Mouse (Mus musculus) spleen, postnatal 36 days (tissue): ENCODE data around the gene Csrp1.

Source experiments
- DNase-seq, 2 experiments: peaks; one replicate each; pipeline ENCODE4 v3.0.0; 2022; ENCODE audit warnings: low spot score in 2 of 2, mixed read lengths in 1 of 2

Gene Csrp1

DNA sequence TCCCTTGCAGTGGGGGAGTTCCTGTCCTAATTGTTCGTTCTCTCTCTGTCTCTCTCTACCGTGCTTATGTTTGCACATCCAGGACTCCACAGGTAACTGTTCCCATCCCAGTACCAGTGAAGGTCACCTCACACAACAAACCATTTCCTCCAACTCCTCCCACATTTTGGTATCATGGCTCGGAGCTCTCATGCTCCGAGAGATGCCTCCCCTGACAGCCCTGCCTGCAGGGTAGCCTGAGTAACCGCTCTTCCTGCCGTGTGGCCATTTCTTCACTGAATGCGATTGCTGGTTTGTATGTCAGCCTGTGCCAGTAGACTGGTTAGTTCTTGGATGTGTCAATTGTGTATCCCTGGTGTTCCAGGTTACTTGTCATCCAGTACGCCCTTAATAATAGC lies 51.7 kb downstream of the Csrp1 start:
- DNase-seq, result no peak

DNA sequence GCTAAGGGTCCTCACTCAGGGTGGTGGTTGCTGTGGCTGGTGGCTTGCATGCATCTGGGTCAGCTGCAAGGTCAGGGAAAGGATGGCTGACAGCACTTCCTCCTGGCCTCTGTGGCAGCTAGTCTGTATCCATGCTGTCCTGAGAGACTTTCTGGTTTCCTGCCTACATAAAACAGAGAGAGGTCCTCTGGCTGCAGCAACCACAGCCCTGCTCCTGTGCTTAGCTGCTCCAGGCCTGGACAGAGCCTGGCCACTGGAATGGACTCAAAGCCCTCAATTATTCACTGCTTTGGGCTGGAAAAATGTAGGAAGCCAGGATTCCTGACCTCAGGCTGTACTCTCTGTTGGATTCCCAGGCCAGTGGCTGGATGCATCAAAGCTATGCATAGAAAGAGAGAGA lies 56.7 kb downstream of the Csrp1 start:
- DNase-seq, result no peak

DNA sequence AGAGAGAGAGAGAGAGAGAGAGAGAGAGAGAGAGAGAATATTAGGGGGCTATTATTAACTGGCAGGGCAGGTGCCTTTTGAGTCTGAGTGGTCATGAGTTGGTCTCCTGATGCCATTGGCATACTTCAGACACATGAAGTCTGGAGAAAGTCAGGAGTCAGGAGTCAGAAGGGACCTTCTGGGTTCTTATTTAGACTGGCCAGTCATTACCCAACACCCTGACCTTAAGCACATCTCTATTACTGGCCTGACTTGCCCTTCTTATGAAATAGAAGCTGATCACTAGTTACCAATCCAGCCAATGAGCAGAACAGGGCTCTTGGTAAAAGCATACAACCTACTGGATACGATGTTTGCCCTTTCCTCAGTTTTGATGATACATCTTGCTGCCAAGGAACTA lies 57.2 kb downstream of the Csrp1 start:
- no peak for DNase-seq

DNA sequence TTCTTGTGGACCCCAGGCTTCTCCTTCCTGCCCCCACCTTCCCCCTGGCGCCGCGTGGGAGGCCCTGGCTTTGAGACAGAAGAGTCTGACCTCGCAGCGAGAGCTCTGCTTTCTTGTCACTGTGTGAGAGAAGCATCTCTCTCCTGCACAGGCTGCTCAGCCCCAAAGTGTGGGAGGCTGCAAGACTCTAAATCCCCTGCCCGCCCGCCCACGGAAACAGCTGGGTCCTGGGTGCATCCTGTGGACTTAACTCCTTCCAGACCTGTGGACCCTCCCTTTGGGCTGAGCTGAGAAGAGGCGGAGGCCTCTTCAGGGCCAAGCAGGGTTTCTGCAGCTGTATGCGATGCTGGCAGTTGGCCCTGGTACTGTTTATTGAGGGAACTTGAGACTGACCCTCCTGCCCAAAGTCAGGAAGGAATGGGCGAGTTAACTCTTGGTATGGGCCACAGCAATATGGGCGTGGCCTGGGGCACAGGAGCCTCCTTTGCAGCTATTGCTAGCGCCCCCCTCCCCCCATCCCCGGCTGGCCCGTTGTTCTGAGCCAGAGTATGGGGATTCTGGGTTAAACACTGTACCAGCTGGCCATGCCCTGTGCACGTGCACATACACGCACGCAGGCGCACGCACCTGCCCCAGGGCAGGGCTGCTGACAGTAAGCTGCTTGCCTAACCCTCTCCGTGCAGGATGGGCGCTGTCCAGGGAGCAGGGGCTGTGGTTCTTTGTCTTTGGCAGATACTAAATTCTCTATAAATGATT lies 59.1 kb downstream of the Csrp1 start, which contains the start of gene Tnni1:
Gene Tnni1 (plus strand): TSS at position 655 of the 756 bp plus-strand sequence.
- no peak for DNase-seq

DNA sequence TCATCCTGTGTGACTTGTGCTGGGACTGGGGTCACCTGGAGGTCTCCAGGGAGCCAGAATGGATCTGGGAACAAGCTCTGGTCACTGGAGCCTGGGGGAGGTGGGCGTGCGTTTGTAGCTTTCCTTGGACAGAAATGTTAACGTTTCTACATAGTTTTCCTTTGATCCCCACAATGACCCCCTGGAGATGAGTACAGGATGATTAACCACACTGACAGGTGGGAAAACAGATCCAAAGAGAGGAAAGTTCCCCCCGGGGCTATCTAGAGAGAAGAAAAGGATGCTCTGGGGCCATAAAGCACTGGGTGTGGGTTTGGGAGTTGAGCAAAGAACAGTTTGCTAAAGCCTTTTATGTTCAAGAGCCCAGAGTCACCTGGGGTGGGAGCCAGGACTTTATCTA lies 60.8 kb downstream of the Csrp1 start:
- no peak for DNase-seq

DNA sequence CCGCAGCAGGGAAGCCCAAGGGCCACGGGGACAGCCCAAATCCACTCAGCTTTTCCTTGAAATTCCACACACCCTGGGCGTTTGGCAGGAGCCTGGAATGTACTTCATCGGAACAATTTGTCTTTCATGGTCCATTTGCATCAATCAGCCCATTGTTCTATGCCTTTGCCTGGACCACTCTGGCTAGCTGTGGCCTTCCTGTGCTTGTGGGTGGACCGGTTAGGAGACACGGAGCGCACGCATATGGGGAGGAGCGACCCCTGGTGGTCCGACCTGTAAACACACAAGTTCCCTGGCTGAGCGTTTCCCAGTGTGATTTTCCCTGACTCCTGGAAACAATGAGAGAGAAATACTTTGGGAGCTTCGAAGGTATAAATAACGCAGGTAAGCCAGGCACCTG lies 61.4 kb downstream of the Csrp1 start:
- DNase-seq, result peak in 1 of 2 experiments; percentile 49

DNA sequence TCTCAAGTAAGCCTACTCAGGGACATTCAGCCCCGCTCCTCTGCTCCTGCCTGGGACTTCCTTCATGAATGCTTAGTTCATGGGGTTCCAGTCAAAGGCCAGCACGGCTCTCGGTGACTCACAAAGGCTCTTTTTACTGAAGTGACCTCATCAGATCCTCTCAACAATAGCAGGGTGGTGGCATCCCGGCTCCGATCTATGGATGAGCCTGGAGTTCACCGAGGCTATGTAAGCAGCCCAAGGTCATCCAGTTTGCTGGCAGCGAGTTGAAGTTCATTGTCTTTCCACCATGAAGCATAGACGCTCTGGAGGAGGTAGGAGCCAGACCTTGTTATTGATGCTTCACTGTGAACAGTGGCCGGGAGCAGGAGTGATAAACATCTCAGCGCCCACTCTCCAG lies 63.0 kb downstream of the Csrp1 start:
- no peak for DNase-seq

DNA sequence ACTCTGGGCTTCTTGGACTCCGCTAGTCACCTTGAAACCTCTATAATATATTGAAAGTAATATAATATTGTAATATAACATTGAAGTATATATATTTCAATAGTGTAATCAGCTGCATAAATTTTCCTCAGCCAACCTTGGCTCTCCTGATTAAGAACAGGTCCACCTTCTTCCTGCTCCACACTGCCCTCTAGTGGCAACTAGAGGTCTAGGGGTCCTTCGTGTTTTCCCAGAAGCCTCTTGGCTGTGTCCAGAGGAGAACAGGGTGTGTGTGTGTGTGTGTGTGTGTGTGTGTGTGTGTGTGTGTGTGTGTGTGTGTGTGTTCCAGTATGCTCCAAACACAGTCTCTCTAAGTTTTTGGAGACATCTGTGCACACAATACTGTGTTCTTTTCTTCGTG lies 67.9 kb downstream of the Csrp1 start:
- peak; percentile 52 to 68 for DNase-seq

DNA sequence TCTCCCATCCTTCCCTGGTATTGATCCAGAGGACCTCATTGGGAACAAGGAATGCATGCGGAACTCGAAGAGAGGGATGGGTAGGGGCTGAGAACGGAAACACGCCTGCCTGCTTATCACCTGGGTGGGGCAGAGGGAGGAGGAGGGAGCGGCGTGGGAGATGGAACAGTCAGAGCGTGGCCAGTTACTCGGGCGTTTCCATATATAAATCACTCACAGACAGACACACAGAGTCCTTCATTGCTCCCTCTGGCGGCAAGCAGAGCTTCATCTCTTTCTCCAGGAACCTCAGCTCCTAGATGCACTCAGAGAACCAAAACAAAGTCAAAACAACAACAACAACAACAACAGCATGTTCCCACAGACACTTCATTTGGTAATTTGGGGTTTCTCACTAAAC lies 68.8 kb downstream of the Csrp1 start:
- peak; percentile 33 to 34 for DNase-seq

DNA sequence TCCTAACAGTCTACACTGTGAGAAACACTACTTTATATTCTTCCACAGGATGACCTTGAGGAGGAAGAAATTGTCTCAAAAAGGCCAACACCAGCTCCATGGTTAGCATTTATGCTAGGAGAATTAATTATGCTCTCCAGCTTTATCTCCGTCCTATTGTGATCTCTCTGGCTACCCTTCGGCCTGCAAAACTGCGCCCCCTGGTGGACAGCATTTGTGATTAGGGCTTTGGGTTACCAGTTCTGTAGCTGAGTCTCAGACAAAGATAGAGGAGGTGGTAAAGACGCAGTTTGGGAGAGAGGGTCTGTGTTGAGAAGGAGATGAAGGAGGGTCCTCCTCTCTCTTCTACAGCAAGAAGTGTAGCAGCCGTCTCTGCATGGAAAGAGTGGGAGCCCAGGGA lies 70.0 kb downstream of the Csrp1 start:
- DNase-seq, result peak; percentile 45 to 58

DNA sequence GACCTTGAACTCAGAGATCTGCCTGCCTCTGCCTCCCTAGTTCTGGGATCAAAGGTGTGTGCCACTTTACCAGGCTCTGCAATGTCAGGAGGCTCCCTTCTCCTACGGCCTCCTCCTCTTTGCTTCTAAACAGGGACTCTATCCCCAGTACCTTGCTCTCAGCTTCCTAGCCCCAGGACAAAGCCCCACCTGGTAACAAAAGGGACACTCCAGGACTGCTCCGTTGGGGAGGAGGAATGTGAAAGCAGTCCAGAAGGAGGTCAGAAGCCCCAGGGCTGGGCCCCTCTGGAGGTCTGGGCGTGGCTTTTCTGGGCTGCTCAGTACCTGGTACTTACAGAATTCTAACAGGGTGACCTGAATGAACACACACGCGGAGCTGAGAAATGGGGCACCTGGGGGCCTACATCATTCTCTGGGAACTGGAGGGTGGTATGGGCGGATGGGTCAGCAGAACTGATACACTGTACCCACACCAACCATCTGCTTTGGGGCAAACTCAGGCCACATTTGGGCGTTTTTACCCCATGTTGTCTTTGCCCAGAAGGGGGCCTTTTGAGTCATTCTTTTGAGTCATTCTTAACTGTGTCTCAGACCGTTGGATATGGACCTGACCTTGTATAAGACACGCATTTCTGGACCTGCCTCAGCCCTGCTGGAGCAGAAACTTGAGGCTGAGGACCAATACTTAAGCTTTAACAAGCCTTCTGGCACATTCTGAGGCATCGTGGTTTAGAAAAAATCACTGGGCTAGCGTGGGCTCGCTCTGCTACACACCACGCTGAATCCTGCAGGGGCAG lies 72.5 kb downstream of the Csrp1 start:
- no peak for DNase-seq

DNA sequence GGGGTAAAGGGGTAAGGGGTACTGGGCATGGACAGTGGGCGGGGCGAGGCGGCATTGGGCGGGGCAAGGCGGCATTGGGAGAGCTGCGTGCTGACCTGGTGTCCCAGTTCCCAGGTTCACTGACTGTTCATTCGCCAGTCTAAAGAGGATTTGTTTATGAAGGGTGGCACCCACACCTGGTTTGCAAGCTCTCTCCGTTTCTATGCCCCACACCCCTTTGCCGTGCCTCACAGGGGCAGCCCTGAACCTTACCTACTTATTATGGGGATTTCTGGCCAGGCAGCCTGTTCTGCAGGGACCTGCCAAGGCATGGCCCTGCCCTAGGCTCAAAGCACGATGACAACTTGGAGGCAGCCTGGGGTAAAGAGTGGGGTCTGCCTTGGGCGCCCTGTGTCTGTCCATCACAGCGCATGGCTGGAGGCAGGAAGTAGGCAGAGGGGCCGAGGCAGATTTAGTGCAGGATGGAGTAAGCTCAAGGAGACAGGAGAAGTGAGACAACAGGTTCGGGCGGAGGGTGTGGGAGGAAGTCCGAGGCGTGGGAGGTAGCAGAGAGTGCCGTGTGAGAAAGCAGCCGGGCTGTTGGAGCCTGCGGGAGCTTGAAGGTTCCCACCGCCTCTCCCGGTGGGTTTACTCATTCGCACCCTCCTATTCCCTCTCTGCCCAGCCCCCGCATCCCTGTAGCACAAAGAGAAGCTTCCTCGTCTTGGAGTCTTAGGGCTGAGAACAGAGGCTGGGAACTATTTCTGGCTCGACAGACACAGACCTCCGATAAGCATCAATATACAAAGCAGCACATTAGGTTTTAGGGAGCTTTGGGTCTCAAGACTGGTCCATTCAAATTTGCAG lies 73.7 kb downstream of the Csrp1 start:
- DNase-seq, result peak; percentile 12 to 22

DNA sequence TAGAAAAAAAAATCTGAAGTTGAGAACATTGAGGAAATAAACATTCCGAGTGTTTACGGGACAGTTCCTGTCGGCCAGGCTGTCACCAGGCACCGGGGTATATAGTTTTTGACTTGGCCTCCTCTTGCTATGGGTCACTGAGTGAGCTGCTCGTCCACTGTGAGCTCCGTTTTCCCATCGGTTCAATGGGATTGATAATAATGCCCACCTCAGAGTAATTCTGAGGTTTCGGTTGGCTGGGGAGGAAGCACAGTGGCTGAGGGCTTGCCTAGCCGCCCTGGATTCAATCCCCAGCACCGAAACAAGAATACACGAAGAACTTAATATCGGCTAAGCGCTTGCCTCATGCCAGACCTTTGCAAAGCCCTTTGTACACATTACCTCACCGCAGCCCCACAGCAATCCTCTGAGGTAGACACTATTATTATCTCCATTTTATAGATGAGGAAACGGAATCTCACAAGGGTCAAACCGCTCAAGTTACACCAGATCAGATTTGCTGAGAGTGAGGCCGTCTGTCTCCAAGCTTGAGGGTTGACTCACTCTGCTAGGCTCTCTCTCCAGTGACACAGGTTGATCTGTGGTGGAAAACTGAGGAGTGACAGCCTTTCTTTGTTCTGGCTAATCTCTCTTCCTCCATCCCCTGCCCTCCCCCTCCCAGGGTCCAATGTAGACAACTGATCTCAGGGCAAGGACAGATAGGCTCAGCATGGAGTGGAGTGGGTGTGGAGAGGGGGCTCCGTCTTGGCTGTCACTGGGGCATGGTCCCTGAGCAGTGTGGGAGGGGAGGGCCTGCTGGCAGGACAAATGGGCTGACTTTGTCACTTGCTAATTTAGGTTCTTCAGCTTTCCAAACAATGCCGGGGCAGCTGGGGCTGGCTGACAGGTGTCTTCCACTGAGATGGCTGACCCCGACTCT lies 74.6 kb downstream of the Csrp1 start:
- DNase-seq, result no peak

DNA sequence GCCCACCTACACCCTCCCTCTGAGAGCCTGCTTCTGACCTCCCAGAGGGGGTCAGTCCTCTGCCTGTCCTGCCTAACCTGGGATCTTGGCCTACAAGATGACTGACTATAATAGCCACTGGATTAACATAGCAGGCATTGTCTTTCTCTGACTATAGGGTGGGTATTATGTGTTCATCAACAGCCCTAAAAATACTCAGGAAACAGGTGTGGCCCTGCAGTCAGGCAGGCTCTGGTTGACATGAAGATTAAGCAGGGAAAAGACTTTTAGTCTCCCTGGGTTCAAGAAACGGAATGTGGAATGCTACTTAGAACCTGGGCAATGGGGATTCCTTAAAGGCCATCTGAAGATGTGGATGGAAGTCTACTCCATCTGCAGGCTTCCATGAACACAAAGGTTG lies 78.6 kb downstream of the Csrp1 start:
- DNase-seq, result no peak

DNA sequence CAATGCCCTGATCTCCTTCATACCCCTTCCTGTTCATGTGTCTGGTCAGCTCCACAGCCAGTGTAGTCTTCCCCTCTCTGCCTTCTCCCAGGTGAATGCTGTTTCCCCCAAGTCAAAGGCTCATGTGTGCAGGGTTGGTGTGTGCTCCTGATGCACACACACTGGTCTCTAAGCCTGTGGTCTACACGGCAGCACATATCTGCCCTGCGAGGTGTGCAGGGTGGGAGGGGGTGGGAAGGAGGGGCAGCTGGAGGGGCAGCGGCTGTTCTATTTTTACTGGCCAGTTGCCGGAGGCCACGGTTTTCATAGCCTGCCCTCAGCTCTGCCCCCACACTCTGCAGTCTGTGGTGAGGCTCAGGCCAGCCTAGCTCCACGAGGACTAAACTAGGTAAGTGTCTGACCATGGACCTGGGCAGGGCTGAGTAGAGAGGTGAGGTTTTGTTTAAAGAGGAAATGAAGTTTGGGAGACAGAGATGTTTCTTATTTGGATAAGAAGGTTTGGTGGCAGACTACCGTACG lies 79.3 kb downstream of the Csrp1 start:
- no peak for DNase-seq

DNA sequence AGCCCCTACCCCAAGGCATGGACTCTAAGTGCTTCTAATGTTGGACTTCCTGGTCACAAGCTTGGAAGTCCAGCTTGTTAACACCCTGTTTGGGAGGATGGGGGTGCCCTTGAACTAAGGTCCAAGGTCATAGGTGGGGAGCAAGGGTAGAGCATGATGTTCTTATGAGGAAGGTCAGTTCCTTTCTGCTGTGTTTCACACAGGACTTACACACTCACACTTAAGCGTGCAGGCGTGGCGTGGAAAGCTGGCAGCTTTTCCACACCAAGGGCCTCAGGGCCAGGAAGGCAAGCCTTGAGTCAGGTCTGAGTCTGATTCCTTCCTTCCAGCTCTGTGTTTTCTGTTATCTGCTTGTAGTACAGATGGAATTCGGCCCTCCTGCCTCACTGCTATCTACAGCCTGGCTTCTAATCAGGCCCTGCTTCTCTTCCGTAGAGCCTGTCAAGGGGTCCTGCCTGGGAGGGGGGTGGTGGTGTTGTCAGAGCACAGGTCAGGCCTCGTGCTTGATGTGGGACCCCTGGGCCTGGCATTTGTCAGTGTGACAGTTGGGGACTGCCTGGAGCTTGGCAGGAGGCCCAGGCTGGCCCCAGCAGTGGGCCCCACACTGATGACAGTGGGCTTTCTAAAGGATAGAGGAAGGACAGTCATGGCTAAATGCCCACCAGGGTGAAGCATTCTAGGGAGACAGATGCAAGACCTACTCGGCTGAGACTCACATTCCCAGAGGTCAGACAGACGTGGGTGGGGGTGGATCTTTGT lies 80.5 kb downstream of the Csrp1 start:
- no peak for DNase-seq
